Mouse (Mus musculus): ENCODE measurements around the gene Aunip. TPM values are rescaled to one million over a fixed set of nuclear protein-coding genes. Genes with fewer than 3 reads are reported as not detected.
"Not testable (repeated sequence)": the region's sequence is repeated elsewhere in the genome, so short reads cannot be mapped to it uniquely, and the experiment has no call there.

Aunip gene
- total RNA-seq, 4 experiments from 2014 or later = 0.20 TPM; not detected in 3

- no peak for DNase-seq (ENCODE audit: low spot score)
Measured at GRCm38 (mm10) chr4:134485151-134485900, 25.5 kb upstream of the Aunip start.

GRCm38 (mm10) chr4:134488211-134488610 is 22.6 kb upstream of the Aunip start:
- DNase-seq (ENCODE audit: low spot score) = no peak

- DNase-seq (ENCODE audit: low spot score) = no peak
Measured at GRCm38 (mm10) chr4:134489986-134490665, 20.7 kb upstream of the Aunip start.

GRCm38 (mm10) chr4:134491716-134492115 is 19.1 kb upstream of the Aunip start:
- DNase-seq (ENCODE audit: low spot score) = no peak

GRCm38 (mm10) chr4:134494161-134494560 is 16.6 kb upstream of the Aunip start:
- DNase-seq (ENCODE audit: low spot score) = not testable (repeated sequence)

- DNase-seq (ENCODE audit: low spot score) = no peak
Measured at GRCm38 (mm10) chr4:134494780-134495545, 15.8 kb upstream of the Aunip start.

GRCm38 (mm10) chr4:134495546-134495923 is 15.3 kb upstream of the Aunip start:
- DNase-seq (ENCODE audit: low spot score) = no peak

GRCm38 (mm10) chr4:134496595-134497210 is 14.1 kb upstream of the Aunip start, which contains the start of gene Paqr7:
TSS of gene Paqr7 (plus strand) at chr4:134496697.
- peak; percentile 66 for DNase-seq (ENCODE audit: low spot score)

- no peak for DNase-seq (ENCODE audit: low spot score)
Measured at GRCm38 (mm10) chr4:134497223-134497622, 13.6 kb upstream of the Aunip start.

- no peak for DNase-seq (ENCODE audit: low spot score)
Measured at GRCm38 (mm10) chr4:134497986-134498731, 12.6 kb upstream of the Aunip start.

- DNase-seq (ENCODE audit: low spot score) = not testable (repeated sequence)
Measured at GRCm38 (mm10) chr4:134498983-134499382, 11.8 kb upstream of the Aunip start.

- DNase-seq (ENCODE audit: low spot score) = no peak
Measured at GRCm38 (mm10) chr4:134501095-134501494, 9.7 kb upstream of the Aunip start.

- no peak for DNase-seq (ENCODE audit: low spot score)
Measured at GRCm38 (mm10) chr4:134503686-134504357, 7.0 kb upstream of the Aunip start.

- no peak for DNase-seq (ENCODE audit: low spot score)
Measured at GRCm38 (mm10) chr4:134505303-134505789, 5.5 kb upstream of the Aunip start.

GRCm38 (mm10) chr4:134505966-134506594 is 4.7 kb upstream of the Aunip start:
- DNase-seq (ENCODE audit: low spot score) = no peak

- no peak for DNase-seq (ENCODE audit: low spot score)
Measured at GRCm38 (mm10) chr4:134506713-134507112, 4.1 kb upstream of the Aunip start.

GRCm38 (mm10) chr4:134510396-134510795 is 403 bp upstream of the Aunip start:
- no peak for DNase-seq (ENCODE audit: low spot score)

GRCm38 (mm10) chr4:134511730-134512129 is 931 bp downstream of the Aunip start:
- no peak for DNase-seq (ENCODE audit: low spot score)

- DNase-seq (ENCODE audit: low spot score) = peak; percentile 55
Measured at GRCm38 (mm10) chr4:134512798-134513197, 2.0 kb downstream of the Aunip start.
